Mouse (Mus musculus) cerebral cortex, adult 2 months (tissue): ENCODE measurements around the gene Cdkn2b.

ENCODE experiments used
- WGBS: fragments of 180-500 bp; shearing (Covaris S2); methylation state at CpG from one replicate; pipeline ENCODE4 v1.1.7; 2018; 5-methylcytosine and 5-hydroxymethylcytosine counted together

Gene Cdkn2b

DNA sequence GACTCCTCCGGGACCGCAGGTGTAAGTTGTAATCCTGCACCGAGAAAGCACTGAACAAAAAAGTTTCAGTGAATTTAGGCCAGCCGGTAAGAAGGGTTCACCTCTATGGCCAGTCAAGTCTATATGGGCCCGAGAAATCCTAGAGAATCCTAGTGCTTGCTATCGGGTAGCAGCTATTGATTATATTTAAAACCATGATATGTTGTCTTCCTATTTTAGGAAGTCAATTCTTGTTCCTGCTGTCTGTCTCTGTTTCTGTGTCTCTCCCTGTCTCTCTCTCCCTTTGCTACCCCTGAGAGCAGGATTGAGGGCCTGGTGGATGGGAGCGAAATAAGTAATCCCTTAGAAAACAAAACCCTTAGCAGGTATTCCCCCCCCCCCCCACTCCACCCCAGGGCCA is 17.3 kb downstream of the Cdkn2b start:
- 65% methylated on average over 7 of the region's 7 CpGs for WGBS

DNA sequence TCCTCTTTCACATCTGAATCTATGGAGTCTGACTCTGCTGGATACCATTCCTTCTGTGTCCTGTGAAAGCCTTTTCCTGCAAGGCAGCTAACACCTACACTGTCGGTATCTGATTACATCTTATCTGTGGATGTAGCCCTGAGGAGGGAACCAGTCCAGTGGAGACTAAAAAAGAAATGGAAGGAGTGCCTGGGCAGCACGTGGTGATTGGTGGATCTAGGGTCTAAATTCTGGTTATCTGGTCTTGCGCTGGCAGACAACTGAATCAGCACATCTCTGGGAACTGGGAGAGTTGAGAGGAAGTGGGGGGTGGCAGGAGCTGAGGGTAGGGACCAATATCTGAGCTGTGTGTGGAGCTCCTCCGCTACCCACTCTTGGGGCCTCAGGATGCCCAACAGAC is 21.8 kb downstream of the Cdkn2b start:
- 6% methylated on average over 4 of the region's 4 CpGs for WGBS

DNA sequence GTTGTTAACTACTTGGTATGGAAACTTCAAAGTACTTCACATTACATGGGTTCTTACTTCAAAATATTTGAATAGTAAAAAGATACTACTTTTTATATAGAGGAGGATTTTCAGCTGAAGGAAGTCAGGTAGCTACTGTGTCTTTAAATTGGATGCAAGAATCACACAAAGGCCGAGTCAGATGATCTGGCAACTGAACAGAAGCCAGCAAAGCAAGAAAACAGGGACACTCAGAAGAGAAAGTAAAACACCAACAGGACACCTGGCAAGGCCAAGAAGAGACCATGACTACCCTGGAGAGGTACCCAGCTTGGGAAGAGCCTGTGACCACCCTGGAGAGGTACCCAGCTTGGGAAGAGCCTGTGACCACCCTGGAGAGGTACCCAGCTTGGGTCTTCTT is 24.3 kb downstream of the Cdkn2b start:
- 10% methylated on average over 1 of the region's 1 CpGs for WGBS

DNA sequence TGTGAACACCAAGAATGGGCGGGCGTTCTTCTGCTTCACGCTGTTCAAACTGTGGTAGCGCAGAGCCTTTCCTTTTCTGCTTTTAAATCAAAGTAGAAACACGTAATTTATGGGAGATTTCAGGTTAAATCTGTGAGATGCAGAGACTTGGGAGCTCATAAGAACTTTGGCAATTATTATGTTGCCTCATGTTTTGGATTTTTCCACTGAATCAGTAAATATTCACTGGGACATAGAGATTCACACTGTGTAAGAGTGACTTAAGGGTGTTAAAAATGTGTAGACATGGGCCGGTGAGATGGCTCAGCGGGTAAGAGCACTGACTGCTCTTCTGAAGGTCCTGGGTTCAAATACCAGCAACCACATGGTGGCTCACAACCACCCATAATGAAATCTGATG is 25.2 kb downstream of the Cdkn2b start:
- WGBS: 41% methylated on average over 7 of the region's 7 CpGs

DNA sequence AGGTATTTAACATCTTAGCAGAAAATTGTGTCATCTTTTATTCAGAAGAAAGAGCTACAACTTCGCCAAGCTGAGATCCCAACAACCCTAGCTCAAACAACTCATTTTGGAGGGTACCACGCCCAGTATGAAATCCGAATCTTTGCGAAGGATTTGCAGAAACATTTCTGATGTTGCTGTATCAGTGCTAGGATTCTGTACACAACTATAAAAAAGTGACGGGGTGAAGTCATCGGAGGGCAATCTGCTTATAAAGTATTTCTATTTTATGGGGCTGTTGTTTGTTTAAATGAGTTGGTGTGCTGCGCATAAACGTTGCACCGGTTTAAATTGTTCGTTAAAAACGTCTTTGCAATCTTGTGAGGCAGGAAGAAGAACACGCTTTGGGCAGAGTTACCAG is 28.2 kb downstream of the Cdkn2b start:
- WGBS: 6% methylated on average over 12 of the region's 12 CpGs

DNA sequence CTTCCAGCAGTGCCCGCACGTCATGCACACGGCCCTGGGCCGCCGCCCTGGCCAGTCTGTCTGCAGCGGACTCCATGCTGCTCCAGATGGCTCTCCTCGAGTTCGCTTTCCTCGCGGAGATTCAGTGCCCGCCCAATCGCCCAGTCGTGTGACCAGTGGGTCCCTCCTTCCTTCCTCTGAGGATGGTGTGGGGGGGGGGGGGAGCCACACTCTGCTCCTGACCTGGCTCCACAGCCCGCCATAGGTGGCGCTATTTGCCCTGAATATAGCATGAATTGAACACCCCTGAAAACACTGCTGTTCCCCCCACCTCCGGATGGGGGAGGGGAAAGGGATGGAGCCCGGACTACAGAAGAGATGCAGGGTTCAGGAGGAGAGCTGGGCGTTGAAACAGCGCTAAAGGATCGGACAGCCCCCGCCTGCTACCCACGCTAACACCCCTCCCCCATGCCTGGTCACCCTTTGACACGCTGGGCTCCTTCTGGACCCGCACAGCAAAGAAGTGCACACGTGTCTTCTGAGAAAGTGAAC is 28.7 kb downstream of the Cdkn2b start:
- WGBS: 2% methylated on average over 25 of the region's 25 CpGs

DNA sequence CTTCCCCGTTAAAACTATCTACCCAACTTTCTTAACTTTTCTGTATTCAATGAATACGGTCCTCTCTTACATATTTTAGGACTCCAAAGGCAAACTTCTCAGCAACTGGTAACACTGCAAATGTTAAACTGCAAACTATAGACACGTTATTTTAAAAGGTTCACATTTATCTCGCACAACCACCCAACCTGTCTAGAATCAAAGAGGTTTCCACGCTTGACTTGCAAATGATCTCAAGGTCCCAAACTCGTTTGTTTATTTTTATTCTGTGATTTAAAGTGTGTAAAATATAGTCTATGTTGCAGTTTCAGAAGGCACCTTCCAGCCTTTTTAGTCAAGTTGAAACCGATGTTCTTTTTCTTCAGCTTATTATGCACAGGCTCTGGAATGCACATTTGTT is 29.6 kb downstream of the Cdkn2b start:
- WGBS: 4% methylated on average over 7 of the region's 7 CpGs

DNA sequence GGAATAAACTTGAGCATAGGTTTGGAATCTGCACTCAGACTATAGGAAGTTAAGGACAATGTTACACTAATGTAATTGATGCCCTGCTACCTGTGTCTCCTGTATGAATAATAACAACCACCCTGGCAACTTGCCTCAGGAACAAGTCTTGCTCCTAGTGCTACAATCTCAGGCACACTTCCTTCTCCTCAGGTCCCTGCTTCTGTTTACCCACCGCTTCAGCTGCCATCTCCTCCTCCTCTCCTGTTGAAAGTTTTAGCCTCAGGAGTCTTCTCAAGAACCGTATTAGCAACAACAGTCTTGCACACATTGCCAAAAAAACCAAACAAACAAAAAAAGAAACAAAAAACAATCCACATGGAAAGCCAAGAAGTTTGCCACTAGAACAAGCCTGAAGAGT is 31.2 kb downstream of the Cdkn2b start:
- 3% methylated on average over 2 of the region's 2 CpGs for WGBS

DNA sequence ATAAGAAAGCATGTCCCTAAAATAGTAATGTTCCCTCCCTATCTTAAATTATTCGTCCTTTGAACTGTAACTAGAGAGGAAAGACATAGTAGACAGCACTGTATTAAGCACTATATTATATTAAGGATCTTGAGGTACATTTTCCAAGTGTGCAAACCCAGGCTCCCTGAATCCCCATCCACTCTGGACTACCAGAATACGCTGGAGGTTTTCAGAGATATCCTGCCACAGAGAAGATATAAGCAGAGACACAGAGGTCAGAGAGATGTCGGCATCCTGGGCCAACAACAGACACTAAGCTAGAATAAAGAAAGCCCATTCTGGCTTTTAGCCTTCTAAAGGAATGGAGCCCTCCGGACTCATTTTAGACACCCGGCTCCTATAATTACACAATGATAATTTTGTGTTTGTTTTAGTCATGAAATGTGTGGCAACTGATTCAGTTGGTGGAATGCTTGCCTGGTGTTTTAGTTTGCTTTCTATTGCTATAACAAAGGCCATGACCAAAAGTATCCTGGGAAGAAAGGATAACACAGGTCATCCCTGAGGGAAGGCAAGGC is 33.4 kb downstream of the Cdkn2b start:
- WGBS: 9% methylated on average over 5 of the region's 5 CpGs

DNA sequence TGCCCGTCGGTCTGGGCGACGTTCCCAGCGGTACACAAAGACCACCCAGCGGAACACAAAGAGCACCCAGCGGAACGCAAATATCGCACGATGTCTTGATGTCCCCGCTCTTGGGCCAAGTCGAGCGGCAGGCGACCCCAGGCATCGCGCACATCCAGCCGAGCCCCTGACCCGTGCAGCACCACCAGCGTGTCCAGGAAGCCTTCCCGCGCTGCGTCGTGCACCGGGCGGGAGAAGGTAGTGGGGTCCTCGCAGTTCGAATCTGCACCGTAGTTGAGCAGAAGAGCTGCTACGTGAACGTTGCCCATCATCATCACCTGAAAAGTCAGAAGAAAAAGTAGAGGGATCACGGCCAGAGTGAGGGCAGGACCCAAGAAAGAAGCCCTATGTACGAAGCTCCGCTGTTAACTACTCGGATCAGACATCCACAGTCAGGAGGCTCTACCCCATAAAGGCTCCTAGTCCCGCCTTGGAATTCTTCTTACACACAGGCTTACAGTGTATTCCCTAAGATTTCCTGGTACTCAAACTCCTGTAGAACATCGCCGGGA is 34.1 kb downstream of the Cdkn2b start:
- WGBS: 3% methylated on average over 37 of the region's 37 CpGs

DNA sequence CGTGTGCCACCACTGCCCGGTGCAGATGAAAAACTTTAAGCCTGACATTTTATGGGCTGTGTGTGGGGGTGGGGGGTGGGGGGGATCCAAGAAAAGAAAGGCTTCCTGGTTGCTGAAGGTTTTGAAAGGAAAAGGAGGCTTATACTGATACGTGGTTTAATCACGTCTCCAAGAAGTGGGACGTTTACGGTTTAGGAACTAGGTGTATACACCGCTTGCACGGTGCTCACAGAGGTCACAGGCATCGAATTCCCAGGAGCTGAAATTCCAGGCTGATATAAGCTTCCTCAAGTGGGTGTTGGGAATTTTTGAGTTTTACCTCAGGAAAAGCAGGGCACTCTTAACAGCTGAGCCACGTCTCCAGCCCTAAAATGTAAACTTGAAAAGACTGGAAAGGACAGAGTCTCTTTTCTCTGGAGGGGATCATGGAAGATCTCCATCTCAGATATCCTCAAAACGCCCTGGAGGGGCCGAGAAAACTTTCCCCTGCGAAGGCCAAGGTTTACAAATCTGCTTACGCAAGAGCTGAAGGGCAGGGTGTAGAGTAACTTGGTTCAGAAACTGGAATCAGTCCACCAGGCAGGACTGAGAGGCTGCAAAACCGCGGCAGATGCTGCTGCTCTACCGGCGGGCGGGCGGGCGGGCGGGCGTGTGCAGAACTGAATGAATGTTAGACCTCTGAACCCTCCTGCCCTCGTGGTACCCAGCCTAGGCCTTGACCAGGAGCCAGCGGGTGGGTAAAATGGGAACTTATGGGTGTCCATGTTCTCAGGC is 34.8 kb downstream of the Cdkn2b start:
- WGBS: 4% methylated on average over 25 of the region's 25 CpGs

DNA sequence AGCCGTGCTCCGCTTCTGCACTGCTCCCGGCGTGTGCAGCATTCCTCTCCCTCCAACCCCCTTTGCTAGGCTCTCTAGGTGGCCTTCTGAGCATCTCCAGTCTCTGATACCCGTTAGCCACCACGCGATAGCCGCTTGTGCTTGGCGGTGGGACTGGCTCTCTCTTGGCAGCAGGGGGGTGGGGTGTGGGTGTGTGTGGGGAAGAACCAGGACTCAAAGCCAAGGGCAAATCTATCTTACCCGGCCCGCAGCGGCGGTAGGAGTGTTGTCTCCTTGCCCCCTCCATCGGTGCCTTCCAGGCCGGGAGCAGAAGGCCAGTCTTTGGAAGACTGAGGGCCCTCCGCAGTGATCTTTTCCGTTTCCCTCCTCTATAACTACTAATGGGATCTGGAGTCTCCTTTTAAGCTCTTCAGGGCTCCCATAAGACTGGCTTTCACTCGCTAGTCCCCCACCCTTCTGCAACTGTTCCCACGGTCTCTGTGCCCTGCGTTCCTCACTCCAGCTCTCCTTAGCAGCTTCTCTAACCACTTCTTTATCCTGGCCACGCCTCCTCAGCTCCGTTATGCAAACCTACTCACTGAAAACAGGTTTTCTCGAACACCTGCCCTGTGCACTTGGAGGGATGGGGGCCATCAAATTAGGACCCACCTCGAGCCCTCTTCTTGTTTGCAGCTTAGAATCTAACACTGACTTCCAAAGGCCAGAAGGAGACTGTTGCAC is 35.9 kb downstream of the Cdkn2b start:
- WGBS: 3% methylated on average over 24 of the region's 24 CpGs

DNA sequence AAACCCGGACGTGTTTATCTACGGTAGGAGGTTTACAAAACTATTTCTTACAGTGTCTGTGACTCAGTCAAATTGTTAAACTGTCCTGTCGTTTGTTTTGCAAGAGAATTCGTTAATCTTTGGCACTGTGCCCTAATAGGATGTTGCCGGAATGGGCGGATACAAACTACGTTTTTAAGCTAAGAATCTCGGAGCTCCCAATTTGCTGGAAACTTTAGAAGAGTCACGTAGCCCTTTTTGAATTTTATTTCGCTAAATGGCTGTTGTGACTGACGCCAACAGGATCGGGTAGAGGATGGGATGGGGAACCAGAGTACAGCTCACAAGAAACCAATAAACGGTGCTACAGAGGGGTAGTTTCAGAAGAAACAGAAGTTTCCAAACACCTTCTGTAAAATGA is 36.8 kb downstream of the Cdkn2b start:
- WGBS: 3% methylated on average over 14 of the region's 14 CpGs

DNA sequence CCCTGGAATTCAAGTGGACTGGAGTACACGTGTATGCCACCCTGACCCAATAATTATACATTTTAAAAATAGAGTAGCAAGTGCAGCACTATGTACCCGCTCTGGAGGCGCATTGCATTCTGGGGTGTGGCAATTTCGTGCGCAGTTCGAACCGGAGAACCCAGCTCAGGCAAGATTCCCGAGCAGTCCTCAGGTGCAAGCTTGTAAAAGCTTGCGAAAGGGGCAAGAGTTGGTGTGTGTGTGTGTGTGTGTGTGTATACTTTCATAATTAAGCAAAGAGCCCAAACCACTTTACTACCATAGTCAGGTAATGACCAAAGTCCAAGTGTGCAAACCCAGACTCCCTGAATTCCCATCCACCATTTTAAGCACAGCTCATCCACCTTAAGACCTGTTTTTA is 37.3 kb downstream of the Cdkn2b start:
- 3% methylated on average over 9 of the region's 9 CpGs for WGBS

DNA sequence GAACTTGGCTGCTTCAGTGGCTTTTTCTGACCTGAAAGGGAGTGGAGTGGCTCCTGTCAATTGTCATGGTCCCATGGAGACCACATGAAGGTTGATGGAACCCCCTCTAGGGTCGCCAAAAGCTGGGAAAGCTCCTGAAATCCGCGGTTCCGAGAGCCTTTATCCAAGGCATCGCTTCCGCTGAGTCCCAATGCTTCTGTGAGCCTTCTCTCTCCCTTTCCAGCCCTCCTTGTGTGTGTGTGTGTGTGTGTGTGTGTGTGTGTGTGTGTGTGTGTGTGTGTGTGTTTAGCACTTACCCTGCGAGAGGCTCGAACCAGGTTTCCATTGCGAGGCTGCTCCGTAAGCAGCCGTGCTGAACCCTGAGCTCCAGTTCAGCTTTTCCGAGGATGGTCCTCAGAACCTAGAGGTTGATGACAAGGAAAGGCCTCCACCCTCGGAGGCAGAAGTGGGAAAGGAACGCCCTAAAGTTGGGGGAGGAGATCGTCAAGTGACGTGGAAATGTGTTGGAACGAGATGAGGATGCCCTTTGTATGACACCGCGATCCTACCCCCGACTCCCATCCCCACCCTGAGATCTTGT is 37.8 kb downstream of the Cdkn2b start:
- WGBS: 4% methylated on average over 20 of the region's 20 CpGs

DNA sequence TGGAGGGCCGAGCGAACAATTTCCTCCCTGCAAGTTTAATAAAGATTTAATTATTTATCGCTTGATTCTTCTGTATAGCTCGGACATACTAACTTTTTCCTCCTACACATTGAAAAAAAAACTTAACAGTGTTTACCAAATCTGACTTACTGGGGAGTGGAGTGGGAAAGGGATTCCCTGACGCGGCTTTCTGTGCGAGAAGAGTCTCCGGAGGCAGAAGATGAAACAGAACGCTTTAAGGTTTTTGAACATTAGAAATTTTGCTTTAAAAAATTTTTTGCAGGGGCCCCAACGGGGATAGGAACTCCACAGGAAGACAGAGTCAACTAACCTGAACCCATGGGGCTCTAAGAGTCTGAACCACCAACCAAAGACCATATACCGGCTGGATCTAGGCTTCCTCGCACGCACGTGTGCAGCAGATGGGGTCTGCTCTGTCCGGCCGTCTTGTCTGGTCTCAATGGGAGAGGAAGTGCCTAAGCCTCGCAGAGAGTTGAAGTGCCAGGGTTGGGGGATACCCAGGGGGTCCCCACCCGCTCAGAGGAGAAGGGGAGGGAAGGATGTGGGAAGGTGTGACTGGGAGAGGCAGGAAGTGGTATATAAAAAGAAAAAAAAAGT is 38.6 kb downstream of the Cdkn2b start:
- WGBS: 8% methylated on average over 18 of the region's 18 CpGs

DNA sequence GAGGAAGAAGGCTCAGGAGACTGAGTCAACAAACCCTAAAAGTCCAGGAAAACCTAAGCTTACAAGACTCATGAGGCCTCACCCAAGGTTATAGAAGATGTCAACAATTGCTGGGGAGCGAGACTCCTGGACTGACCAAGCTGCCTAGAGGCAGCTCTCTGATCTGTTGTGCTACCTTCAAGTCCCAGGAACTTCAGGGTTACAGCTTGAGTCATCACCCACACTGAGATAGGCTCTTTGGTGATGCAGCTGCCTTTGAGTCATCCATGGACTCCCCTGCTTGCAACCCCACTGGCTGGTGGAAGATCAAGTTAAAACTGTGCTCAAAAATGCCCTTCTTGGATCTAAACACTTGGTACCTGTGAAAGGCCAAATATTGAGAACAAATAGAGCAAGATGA is 53.1 kb downstream of the Cdkn2b start:
- 69% methylated on average over 1 of the region's 1 CpGs for WGBS
